Mouse (Mus musculus) stomach, postnatal 0 days (tissue): ENCODE results near the gene Ubash3a.

Source experiments
- CTCF ChIP-seq: IDR thresholded peaks from 2 replicates; pipeline ENCODE4 v1.5.1; 2016; ENCODE audit warnings: antibody characterized with exemption, low read depth, mild to moderate bottlenecking, moderate library complexity
- EP300 ChIP-seq: optimal IDR thresholded peaks from 2 replicates; pipeline ENCODE3; 2016; ENCODE audit warnings: antibody characterized with exemption

- TF ChIP-seq CTCF (no peak), EP300 (no peak)
Observed at GRCm38 (mm10) chr17:31207771-31208334, at the start of gene Ubash3a.
